Mouse (Mus musculus) erythroblast, embryonic 14.5 days (primary cell): ENCODE data around the gene Recql5. TPM values are rescaled to one million over a fixed set of nuclear protein-coding genes. Genes with fewer than 3 reads are reported as not detected.

ENCODE experiments used
- H3K27me3 ChIP-seq: 2 replicates; pipeline ENCODE4 v1.6.1; 2012; ENCODE audit warnings: inconsistent platforms; ENCODE audit not compliant: control insufficient read depth
- H3K36me3 ChIP-seq: 2 replicates; pipeline ENCODE4 v1.6.1; 2012; ENCODE audit warnings: mild to moderate bottlenecking, inconsistent platforms; ENCODE audit not compliant: control insufficient read depth
- H3K4me1 ChIP-seq: 2 replicates; pipeline ENCODE4 v1.6.1; 2012; ENCODE audit warnings: inconsistent platforms; ENCODE audit not compliant: control insufficient read depth
- H3K4me3 ChIP-seq: replicated peaks from 2 replicates; pipeline ENCODE3; 2012; ENCODE audit warnings: moderate library complexity, mild to moderate bottlenecking, inconsistent platforms
- H3K9me3 ChIP-seq: 2 replicates; pipeline ENCODE4 v1.6.1; 2012; ENCODE audit warnings: low read length, inconsistent platforms, mixed read lengths; ENCODE audit not compliant: control insufficient read depth
- GATA1 ChIP-seq: IDR thresholded peaks from 2 replicates; pipeline ENCODE4 v1.6.1; 2012; ENCODE audit warnings: low read length, inconsistent platforms, mixed read lengths
- TAL1 ChIP-seq: IDR thresholded peaks from 3 replicates; pipeline ENCODE4 v1.6.1; 2012; ENCODE audit warnings: low read length, inconsistent platforms, mixed read lengths
- polyA plus RNA-seq: library from polyadenylated mRNA; stranded (reverse); fragments of >175 nt; gene quantifications from 2 replicates; pipeline ENCODE4 v1.2.3, GENCODE M21; 2012

Recql5 gene
- polyA plus RNA-seq, 1 experiment, result 1.4 TPM

GRCm38 (mm10) chr11:115964977-115965604 lies 31.8 kb upstream of the Recql5 start:
- Histone ChIP-seq H3K9me3 (no peaks in the 10 kb centered on the region), H3K4me3 (no peak overlapping the region), H3K4me1 (peaks cover 21% of the 10 kb centered on the region), H3K27me3 (no peaks in the 10 kb centered on the region; the same call in 1 of the 2 replicates), H3K36me3 (peaks cover 70% of the 10 kb centered on the region)
- TF ChIP-seq TAL1 (no peak), GATA1 (no peak)

GRCm38 (mm10) chr11:115962651-115963412 lies 29.6 kb upstream of the Recql5 start:
- H3K4me1 ChIP-seq, result peaks cover 21% of the 10 kb centered on the region
- TF ChIP-seq TAL1 (no peak), GATA1 (no peak)
- H3K36me3 ChIP-seq, result peaks cover 85% of the 10 kb centered on the region
- H3K4me3 ChIP-seq, result no peak overlapping the region
- no peaks in the 10 kb centered on the region for H3K9me3 ChIP-seq
- no peaks in the 10 kb centered on the region; the same call in 1 of the 2 replicates for H3K27me3 ChIP-seq

- no peaks in the 10 kb centered on the region; the same call in 1 of the 2 replicates for H3K27me3 ChIP-seq
- no peak overlapping the region for H3K4me3 ChIP-seq
- H3K9me3 ChIP-seq, result no peaks in the 10 kb centered on the region
- TF ChIP-seq TAL1 (no peak), GATA1 (no peak)
- peaks cover 89% of the 10 kb centered on the region for H3K36me3 ChIP-seq
- H3K4me1 ChIP-seq, result peaks cover 9% of the 10 kb centered on the region
These were observed 25.7 kb upstream of the Recql5 start for GRCm38 (mm10) chr11:115959018-115959417.

GRCm38 (mm10) chr11:115957971-115958370 lies 24.7 kb upstream of the Recql5 start:
- Histone ChIP-seq H3K27me3 (no peaks in the 10 kb centered on the region), H3K9me3 (no peaks in the 10 kb centered on the region), H3K4me1 (peaks cover 3% of the 10 kb centered on the region), H3K36me3 (peaks cover 87% of the 10 kb centered on the region), H3K4me3 (no peak overlapping the region)
- TF ChIP-seq TAL1 (no peak), GATA1 (no peak)

GRCm38 (mm10) chr11:115956453-115956852 lies 23.2 kb upstream of the Recql5 start:
- H3K27me3 ChIP-seq, result no peaks in the 10 kb centered on the region
- peaks cover 87% of the 10 kb centered on the region for H3K36me3 ChIP-seq
- H3K9me3 ChIP-seq, result no peaks in the 10 kb centered on the region
- TF ChIP-seq TAL1 (no peak), GATA1 (no peak)
- H3K4me1 ChIP-seq, result peaks cover 3% of the 10 kb centered on the region
- no peak overlapping the region for H3K4me3 ChIP-seq

GRCm38 (mm10) chr11:115955195-115955858 lies 22.1 kb upstream of the Recql5 start:
- Histone ChIP-seq H3K27me3 (no peaks in the 10 kb centered on the region), H3K4me1 (peaks cover 3% of the 10 kb centered on the region), H3K36me3 (peaks cover 87% of the 10 kb centered on the region), H3K9me3 (no peaks in the 10 kb centered on the region), H3K4me3 (no peak overlapping the region)
- TF ChIP-seq TAL1, result no peak
- no peak for TF ChIP-seq GATA1

GRCm38 (mm10) chr11:115954712-115955111 lies 21.4 kb upstream of the Recql5 start:
- Histone ChIP-seq H3K4me1 (peaks cover 3% of the 10 kb centered on the region), H3K27me3 (no peaks in the 10 kb centered on the region), H3K4me3 (no peak overlapping the region), H3K9me3 (no peaks in the 10 kb centered on the region), H3K36me3 (peaks cover 87% of the 10 kb centered on the region)
- TF ChIP-seq TAL1, result no peak
- no peak for TF ChIP-seq GATA1

- Histone ChIP-seq H3K9me3 (no peaks in the 10 kb centered on the region), H3K36me3 (peaks cover 98% of the 10 kb centered on the region), H3K4me1 (peaks cover 3% of the 10 kb centered on the region), H3K4me3 (no peak overlapping the region), H3K27me3 (no peaks in the 10 kb centered on the region)
- TF ChIP-seq TAL1, result no peak
- no peak for TF ChIP-seq GATA1
These were observed 17.4 kb upstream of the Recql5 start for GRCm38 (mm10) chr11:115950719-115951118.

GRCm38 (mm10) chr11:115948316-115948715 lies 15.0 kb upstream of the Recql5 start:
- Histone ChIP-seq H3K27me3 (no peaks in the 10 kb centered on the region), H3K4me1 (peaks cover 4% of the 10 kb centered on the region), H3K4me3 (no peak overlapping the region), H3K9me3 (no peaks in the 10 kb centered on the region), H3K36me3 (peaks cover 96% of the 10 kb centered on the region)
- no peak for TF ChIP-seq GATA1
- TF ChIP-seq TAL1, result no peak
